Mouse (Mus musculus) natural killer cell, adult 2 months (primary cell): ENCODE measurements at regions not wholly inside any gene's neighbourhood (a gene's known extent, or its start where the extent isn't known, plus 50 kb on each side); places are given as distances from the start of the nearest gene placed in this dataset.
"Not testable (repeated sequence)": the region's sequence is repeated elsewhere in the genome, so short reads cannot be mapped to it uniquely, and the experiment has no call there.

Source experiments
- DNase-seq, 2 experiments: peaks; one replicate each; pipeline ENCODE4 v3.0.0; 2022; ENCODE audit warnings: low spot score in 2 of 2

DNA sequence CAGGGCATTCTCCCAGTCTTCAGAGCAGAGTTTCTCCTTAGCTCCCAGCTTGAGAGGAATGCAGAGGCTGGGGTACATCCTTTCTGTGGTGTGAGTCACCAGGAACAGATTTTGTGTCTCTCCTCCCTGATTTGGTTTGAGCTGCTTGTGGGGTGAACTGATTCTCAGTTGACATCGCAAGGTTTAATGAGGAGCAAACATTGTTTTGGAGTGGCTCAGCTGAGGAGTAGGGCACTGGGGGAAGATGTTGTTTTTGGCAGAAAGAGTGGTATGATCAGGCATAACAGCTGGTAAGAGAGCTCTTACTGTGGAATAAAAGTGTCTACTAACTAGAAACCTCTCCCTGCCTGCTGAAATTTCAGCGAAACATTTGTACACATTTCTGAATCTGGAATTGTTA is 519.4 kb upstream of the Fam241a start:
- DNase-seq, result no peak

DNA sequence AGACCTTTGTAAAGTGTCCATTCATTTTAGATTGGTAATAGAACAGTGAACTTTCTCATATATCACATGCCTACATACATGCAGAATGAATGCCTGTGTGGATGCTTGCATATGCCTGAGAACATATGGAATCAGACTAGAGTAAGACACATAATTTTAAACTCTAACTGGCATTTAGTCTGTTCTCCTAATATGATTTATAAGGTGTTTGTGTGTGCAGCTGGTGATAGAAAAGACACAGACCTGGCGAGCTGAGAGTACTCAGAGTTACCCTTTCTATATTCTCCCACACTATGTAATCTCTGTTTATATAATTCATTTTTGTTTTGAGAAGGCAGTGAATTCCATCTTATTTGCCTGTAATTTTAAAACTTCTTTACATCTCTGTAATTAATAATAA is 517.4 kb upstream of the Fam241a start:
- no peak for DNase-seq

DNA sequence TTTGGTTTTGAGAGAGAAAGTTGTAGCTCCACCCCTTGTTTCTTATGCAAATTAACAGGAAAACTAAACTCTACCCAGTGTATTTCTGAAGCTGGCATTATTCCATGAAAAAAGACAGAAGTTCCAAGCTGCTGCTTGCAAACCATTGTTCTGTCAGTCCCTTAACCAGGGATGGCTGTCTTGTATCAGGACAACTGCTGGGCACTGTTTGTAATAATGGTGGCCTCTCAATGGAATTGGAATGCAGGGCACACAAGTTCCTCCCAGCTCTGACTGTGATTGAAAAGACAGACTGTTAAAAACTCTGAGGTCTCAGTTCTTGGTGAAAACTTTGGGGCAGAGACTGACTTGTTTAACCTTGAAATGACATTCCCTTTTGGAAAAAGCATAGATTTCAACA is 516.0 kb upstream of the Fam241a start:
- DNase-seq, result no peak

DNA sequence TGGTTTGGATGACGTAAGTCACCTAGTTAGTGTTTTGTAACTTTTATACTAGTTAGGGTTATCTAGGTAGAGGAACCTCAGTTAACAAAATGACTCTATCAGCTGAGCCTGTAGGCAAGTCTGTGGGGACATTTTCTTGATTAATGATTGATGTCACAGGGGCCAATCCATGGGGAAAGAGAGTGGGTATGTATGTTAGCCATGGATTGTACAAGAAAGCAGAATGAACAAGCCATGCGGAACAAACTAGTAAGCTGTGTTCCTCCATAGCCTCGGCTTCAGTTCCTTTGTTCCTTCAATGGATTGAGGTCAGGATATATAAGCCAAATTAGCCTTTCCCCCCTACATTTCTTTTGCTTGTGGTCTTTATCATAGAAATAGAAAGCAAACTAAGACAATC is 498.7 kb upstream of the Fam241a start:
- DNase-seq, result no peak

DNA sequence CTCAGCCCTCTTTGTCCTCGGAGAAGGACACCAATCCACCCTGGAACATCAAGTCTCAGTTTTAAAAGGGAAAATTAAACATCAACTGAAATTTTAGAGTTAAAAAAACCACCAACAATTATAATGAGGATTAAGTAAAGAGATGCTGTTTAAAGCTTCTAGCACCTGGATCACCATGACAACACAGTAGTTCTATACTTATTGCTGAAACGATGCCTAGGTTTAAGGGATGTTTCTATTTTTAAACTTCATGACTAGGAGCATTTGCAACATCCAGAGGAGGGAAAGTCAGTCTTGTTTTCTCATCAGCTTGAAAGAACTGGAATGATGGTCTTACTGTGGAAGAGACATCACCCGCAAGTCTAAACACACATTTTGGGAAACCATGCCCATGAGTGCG is 484.5 kb upstream of the Fam241a start:
- DNase-seq, result no peak

DNA sequence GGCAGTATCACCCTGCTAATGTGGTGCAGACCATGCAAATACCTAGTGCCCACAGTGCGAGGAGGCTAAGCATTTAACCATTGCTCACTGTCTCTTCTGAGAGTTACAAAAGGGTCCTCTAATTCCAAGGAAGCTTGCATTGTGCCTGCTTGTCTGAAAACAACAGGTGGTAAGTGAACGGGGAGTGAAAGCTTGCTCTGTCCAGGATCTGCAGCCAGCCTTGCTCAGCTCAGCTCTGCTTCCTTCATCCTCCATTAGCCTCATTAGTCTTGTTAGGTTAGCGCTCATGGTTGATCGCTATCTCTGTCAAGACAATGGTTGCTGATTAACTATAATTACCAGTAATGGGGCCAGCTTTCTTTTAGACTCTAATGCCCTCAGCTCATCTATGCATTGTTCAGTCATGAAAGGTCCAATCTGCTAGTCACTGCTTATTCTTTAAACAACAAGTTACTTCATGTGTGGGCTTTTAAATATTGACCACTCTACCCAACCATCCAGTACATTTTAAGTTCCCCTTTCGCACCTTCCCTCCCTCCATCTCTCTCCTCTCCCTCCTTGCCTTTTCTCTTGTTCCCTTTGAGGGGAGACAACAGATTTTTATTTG is 473.5 kb upstream of the Fam241a start:
- DNase-seq, result no peak

DNA sequence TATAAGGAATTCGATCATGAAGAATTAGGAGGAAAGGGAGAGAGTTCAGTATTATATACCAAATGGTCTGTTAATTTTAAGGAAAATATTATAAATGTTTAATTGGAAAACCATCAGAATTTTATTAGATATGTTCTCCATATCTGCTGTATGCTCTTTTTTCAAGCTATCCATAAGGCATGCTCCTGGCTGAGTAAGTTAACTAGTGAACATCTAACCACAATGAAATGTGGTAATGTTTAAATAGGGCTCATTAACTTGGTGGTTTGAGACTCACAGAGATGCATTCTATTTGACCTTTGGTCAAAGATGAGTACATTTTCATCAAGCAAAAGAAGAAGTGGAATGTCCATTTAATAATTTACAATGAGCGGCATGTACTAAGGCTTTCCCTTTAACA is 466.2 kb upstream of the Fam241a start:
- no peak for DNase-seq

DNA sequence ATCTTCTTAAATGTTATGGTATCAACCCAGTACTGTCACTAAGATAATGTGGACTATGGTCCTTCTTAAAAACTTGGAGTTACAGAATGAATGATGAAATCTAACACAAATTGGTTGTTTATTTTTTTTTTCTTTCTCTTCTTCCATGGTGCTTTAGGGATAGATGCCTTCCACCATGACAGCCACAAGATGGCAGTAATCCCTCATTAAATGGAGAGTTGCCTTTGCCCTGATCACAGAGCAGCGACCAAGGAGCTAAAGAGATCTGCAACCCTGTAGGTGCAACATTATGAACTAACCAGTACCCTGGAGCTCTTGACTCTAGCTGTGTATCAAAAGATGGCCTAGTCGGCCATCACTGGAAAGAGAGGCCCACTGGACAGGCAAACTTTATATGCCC is 453.0 kb upstream of the Fam241a start:
- DNase-seq, result not testable (repeated sequence)

DNA sequence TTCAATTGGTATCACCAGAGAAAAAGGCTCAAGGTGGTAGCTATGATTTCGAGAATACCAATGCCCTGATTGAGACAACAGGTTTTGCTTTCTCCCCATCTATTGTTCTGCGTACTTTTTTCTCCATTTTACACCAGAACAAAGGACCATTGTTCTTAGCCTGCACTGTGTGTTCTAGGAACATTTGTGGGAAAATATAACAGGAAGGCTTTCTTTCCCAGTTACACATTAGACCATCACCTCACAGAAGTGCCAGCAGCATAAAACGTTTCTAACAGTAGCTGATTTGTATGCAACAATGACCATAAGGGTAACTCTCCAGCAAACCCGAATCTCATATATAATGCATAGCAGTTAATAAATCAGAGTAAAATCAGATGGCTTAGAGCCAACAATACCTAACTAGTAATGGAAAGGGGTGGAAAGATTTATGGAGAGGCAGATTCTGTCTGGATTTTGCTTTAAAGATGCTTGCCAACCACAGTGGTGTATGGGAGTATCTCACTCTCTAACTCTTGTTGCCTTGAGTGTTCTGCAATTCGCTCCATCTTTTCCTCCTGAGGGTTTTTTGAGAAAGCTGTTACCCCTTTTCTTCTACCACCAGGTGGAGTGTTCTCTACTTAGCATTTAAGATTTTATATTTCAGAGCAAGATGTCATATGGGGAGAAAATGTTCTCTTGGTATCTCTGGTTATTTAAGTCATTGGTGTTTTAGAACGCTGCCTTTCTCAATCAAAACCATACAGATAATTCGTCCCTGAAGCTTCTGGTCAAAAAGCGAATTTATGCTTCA is 451.9 kb upstream of the Fam241a start:
- DNase-seq, result no peak

DNA sequence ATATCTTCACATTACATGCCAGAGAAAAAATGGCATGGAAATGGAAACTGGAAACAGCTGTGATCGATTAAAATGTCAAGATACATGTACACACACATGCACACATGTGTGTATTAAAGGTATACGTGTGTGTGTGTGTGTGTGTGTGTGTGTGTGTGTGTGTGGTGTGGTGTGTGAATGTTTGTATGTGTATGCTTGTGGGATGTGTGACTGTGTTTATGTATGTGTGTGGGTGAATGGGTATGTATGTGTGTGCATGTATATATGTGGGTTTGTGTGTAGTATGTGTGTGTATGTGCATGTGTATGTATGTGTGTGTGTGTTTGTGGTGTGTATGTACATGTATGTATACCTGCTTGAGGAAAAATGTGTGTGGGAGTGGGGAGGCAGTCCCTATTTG is 441.4 kb upstream of the Fam241a start:
- DNase-seq, result no peak

DNA sequence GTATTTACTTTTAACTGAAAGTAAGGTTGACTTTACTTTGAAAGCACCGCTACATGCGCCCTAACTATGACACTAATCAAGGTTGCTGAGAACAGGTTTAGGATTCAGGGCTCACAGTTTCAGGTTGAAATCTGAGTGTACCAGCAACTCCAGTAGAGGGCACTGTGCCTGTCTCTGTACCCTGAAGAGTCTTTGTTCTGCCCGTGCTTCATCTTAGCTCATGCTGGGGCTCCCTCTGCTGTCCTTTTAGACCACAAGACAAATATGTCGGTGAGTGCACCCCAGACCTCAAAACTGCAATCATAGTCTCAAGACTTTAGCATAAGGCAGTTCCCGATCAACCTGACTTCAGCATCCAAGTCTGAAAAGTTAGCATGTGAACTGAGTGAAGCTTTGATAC is 440.9 kb upstream of the Fam241a start:
- peak in 1 of 2 experiments; percentile 1 for DNase-seq

DNA sequence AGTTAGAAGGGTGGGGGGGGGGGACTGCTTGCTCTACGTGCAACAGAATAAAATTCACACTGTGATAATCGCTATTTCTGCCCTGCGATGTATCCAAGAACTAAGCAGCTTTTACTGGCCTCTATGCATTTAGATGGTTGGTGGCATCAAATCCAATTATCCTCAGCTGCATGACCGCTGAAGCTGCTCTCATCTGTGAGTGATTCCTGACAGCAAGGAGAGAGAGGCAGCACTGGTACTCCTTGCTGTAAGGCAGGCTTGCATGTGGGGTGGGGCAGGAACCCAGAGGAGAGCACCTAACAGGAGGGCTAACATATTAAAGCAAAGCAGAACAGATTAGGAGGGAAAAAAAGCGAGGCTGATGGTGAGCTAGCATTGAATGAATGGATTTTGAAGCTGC is 431.6 kb upstream of the Fam241a start:
- DNase-seq, result no peak

DNA sequence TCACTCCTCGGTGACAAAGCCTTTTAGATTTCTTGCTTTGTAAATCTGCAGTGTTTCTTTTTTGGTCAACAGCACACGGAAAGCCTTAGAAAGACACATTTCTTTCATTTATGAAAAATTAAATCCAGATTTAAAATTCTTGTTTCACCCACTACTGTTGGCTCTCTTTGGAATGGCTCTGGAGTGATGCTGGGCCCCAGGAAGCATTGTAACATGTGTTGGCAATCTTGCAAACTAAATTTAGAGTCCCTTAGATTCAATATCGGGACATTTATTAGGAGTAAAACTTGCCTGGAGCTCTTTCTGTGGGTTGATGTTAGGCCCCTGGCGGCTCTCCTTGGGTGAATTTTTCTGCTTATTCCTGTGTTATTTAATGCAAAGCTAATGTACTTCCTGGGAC is 405.2 kb upstream of the Fam241a start:
- DNase-seq, result no peak

DNA sequence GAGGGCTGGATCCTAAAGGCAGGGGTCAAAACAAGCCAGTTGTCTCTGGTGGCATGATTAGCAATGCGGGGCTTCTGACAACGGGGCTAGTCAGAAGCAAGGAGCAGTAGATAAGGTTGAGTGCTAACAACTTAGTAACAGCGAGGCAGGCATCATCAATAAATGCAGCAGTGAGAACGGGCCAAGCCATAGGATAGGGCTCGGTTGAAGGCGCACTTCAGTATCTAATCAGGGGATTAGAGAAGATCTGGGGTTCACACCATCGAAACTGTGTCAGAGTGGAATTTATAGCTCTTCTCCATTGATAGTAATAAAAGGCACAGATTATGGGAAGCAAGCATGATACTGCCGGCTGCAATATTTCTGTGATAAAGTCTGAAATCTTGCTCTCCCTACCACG is 402.0 kb upstream of the Fam241a start:
- DNase-seq, result no peak

DNA sequence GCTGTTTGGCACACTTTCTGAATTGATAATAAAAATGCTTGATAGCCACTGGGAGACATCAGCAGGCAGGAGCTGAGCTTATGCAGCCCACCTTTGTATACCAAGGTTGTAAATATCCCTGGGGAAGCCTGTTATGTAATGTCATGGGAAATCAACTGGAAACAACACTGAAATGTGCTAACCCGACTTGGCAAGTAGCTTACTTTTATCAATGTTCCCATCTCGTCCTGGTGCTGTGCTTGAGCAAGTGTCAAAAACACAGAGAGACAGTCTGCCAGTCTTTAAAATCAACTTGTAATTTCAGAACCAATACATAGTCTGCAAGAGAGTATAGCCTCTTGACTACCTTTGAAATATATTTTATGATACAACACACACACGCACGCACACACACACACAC is 391.7 kb upstream of the Fam241a start:
- DNase-seq, result no peak

DNA sequence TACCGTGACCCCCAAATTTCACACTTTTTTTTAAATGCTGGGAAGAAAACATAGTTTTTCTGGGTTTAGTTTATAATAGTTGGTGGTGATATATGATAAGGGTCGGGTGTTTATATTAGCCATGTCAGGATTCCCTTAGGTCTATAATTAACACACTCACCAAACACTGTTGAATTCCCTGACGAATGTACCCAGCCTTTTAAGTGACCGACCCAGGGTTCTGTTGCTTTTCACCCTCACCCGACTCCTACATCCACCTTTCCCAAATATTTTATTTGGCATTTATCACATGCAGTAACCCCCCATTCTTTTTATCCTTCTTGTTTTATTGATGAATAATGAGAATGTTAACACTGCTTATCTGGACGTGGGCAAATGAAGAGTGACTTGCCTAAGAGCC is 389.1 kb upstream of the Fam241a start:
- DNase-seq, result no peak

DNA sequence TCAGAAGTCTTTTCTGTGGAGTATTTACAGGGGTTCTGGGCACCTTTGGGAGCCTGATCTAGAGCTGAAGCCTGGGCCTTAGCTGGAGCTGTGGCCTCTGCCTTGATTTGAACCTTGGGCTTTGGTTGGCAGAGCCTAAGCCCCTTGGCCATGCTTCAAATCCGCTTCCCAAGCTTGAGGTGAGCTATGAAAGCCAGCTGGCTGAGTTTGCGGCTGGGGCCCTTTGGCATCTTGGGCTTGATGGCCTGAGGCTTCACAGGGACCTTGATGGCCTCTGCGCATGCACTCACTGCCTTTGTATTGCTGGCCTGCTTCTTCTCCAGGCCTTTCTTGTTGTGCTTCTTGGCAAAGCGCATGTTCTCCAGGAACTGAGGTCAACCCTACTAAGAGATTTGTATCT is 384.5 kb upstream of the Fam241a start:
- DNase-seq, result no peak

DNA sequence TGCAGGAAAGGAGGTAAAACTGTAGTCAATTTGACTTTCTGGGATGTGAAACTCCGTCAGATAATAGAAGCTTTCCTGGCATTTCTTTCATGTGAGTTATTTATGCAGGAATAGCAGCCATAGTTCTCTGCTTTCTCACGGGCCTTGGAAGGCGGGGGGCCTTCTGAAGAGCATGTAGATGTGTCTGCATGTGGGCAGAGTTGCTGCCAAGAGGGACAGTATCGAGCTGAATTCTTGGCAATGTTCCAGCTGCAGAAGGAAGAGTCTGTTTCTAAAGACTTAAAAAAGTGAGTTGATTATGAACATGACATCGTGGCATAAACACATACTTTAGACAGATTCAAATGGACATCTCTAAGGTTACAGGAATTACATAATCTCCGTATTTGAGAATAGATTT is 374.5 kb upstream of the Fam241a start:
- DNase-seq, result no peak

DNA sequence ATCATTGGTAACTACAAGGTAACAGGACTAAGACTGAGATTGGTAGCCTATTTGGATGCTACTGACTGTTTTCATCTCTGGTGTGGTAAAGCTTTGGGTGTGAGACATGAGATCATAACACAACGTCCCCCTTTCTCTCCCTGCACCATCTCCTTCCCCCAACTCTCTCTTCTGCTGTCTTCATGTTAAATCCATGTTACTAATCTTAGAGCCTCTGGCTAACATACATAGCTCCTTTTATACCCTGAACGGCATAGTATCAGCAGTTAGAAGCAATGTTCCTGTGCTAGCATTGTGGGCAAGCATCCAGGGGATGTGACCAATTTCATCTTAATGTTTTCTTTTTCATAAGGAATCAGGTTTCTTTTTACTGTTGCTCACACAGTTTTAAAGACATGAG is 365.1 kb upstream of the Fam241a start:
- no peak for DNase-seq

DNA sequence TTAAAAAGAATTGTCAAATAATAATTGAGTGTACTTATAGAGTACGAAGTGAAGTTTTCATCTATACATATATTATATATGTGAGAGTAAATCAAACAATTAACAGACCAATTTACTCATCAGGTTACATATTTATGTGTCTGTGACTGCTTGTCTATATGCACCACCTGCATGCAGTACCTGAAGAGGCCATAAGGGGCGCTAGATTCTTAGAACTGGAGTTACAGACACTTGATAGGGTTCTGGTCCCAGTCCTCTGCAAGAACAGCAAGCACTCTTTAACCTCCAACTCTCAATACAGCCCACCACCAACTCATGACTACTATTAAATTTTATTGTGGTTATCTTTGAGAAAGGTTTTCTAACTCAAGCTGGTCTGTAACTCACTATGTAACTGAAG is 351.7 kb upstream of the Fam241a start:
- DNase-seq, result no peak

DNA sequence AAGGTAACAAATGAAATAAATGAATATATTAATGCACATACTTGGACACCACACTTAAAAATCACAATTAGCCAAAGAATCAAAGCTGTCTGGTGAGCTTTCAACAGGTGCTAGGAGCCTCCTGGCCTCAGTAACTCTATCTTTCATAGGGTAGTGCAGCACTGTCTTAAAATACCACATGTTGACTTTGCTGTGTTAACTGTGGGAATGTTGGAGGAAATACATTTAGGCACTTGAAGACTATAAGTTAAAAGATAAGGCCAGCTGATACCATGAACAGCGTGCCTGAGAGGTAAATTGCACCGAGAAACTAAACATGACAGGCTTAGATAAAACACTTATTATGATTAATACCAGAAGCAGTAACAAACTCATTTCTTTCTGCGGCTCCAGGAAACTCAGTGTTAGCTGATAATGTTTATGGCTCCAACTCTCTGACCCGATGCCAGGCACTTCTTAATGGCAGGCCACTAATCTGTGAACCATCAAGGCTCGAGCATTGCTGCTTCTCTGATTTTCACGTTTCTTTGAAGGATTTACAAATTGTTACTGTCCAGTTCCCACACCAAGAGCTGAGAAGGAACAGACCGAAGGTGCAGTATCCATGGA is 343.8 kb upstream of the Fam241a start:
- DNase-seq, result no peak

DNA sequence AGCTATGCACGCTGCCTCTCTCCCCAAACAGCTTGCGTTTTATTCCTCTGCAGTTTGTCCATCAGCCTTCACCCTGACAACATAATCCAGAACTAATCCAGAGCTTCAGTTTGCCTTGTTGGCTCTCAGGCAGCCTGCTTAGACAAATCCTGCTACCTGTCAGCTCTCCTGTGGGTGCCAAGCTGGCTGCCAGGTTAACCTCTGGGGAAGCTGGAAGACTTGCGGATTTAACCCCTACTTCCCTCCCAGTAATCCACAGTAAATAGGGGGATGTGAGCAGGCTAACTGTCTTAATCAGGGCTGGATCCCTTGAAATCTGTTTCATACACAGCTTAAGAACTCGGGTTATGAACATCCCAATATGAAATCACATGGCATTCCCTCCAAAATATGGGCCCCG is 334.3 kb upstream of the Fam241a start:
- no peak for DNase-seq

DNA sequence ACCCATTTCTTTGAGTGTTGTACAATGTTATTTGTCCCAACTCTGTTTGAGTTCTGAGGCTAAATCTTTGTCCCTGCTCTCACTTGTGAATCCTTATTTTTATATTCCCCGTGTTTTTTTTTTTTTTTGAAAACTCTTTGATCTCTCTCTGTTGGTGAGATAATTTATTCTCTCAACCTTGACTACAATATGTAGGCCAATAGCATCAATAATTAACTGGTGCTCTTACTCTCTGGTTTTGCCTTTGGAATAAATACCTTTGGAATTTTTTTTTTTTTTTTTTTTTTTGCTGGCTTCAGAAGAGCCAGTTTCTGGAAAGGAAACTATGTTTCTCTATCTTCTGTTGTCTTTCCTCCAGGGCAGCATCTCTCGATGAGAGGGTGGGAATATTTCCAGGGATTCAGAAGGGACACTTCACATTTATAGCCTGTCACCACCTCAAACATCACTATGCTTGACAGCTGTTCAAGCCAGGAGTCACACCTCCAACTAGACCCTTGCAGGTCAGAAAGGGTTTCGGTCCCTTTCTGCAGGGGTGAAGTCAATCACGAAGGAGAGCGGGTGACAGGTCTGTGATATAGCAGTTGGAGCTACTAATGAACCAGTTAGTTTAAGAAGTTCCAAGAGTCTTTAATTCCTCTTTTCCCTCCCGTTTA is 330.9 kb upstream of the Fam241a start:
- DNase-seq, result no peak
